Mouse (Mus musculus) neural tube, embryonic 13.5 days (tissue): ENCODE measurements at regions not wholly inside any gene's neighbourhood (a gene's known extent, or its start where the extent isn't known, plus 50 kb on each side); places are given as distances from the start of the nearest gene placed in this dataset.

Source experiments
- ATAC-seq: fragments of 200-750 bp; cut with Nextera tagmentation; 2 replicates; pipeline ENCODE4 v1.8.0; 2017; ENCODE audit warnings: low read depth, mild to moderate bottlenecking, moderate TSS enrichment, moderate library complexity
- H3K27ac ChIP-seq: fragments of 300-500 bp; sonication (generic); replicated peaks from 2 replicates; pipeline ENCODE4 v1.5.1; 2015; ENCODE audit warnings: moderate library complexity, mild to moderate bottlenecking, inconsistent platforms
- H3K27me3 ChIP-seq: fragments of 300-500 bp; sonication (generic); 2 replicates; pipeline ENCODE4 v1.6.1; 2015; ENCODE audit warnings: mild to moderate bottlenecking, inconsistent platforms
- H3K36me3 ChIP-seq: fragments of 300-500 bp; sonication (generic); 2 replicates; pipeline ENCODE4 v1.6.1; 2015; ENCODE audit warnings: mild to moderate bottlenecking, inconsistent platforms
- H3K4me1 ChIP-seq: fragments of 300-500 bp; sonication (generic); replicated peaks from 2 replicates; pipeline ENCODE4 v1.6.1; 2015; ENCODE audit warnings: inconsistent platforms
- H3K4me2 ChIP-seq: fragments of 300-500 bp; sonication (generic); 2 replicates; pipeline ENCODE4 v1.6.1; 2015; ENCODE audit warnings: inconsistent platforms, mild to moderate bottlenecking, moderate library complexity
- H3K4me3 ChIP-seq: fragments of 300-500 bp; sonication (generic); 2 replicates; pipeline ENCODE4 v1.5.1; 2015; ENCODE audit warnings: mild to moderate bottlenecking, inconsistent platforms
- H3K9ac ChIP-seq: fragments of 300-500 bp; sonication (generic); 2 replicates; pipeline ENCODE4 v1.6.1; 2015; ENCODE audit warnings: moderate library complexity, mild to moderate bottlenecking, inconsistent platforms
- H3K9me3 ChIP-seq: fragments of 300-500 bp; sonication (generic); 2 replicates; pipeline ENCODE4 v1.6.1; 2016; ENCODE audit warnings: inconsistent platforms
- WGBS: fragments of 180-500 bp; shearing (Covaris S2); methylation state at CpG from one replicate; pipeline ENCODE4 v1.1.7; 2015; 5-methylcytosine and 5-hydroxymethylcytosine counted together

DNA sequence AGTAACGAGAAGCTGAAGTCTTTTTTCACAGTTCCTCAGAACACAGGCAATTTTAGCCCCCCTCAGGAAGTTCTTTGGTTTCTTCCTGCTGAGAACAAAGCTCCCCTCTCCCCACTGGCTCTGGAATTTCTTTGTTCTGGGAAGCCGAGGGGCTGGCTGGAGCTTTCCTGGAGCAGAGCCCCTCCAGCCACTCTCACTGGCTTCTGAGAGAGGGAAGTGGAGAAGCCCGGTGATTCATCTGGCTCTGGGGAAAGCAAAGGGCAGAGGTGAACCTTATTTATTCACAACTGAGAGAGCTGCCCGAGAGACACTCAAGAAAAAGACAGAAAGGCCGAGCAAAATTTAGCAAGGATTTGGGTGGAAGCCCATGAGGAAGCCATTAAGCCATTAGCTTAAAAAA lies 63.9 kb downstream of the Ddx3x start:
- peak overlapping the region; percentile 97 for H3K27ac ChIP-seq
- peaks cover 6% of the 10 kb centered on the region for H3K27me3 ChIP-seq
- peak overlapping the region; percentile 59 for H3K4me2 ChIP-seq
- no peak for ATAC-seq
- H3K4me3 ChIP-seq: peak overlapping the region; percentile 9
- H3K9ac ChIP-seq: peak overlapping the region; percentile 63
- H3K9me3 ChIP-seq: no peaks in the 10 kb centered on the region
- no peaks in the 10 kb centered on the region for H3K36me3 ChIP-seq
- peaks cover 33% of the 10 kb centered on the region for H3K4me1 ChIP-seq
- WGBS: 6% methylated on average over 5 of the region's 5 CpGs

- H3K36me3 ChIP-seq: no peaks in the 10 kb centered on the region
- peaks cover 9% of the 10 kb centered on the region for H3K27me3 ChIP-seq
- peak overlapping the region; percentile 97 for H3K27ac ChIP-seq
- H3K4me2 ChIP-seq: peak overlapping the region; percentile 59
- H3K9ac ChIP-seq: peak overlapping the region; percentile 63
- ATAC-seq: no peak
- H3K4me3 ChIP-seq: peak overlapping the region; percentile 9
- H3K4me1 ChIP-seq: peaks cover 33% of the 10 kb centered on the region
- no peaks in the 10 kb centered on the region for H3K9me3 ChIP-seq
- WGBS: 7% methylated on average over 5 of the region's 5 CpGs
Observed at GRCm38 (mm10) chrX:13345126-13345525, 64.4 kb downstream of the Ddx3x start.

GRCm38 (mm10) chrX:13346011-13346631 lies 65.4 kb downstream of the Ddx3x start:
- WGBS: 5% methylated on average over 20 of the region's 21 CpGs
- Histone ChIP-seq H3K4me3 (peak overlapping the region; percentile 40), H3K4me1 (peaks cover 33% of the 10 kb centered on the region), H3K36me3 (no peaks in the 10 kb centered on the region), H3K9ac (peak overlapping the region; percentile 63), H3K4me2 (peak overlapping the region; percentile 59), H3K27ac (peak overlapping the region; percentile 97), H3K9me3 (no peaks in the 10 kb centered on the region), H3K27me3 (peaks cover 9% of the 10 kb centered on the region)
- ATAC-seq: peak; percentile 66

DNA sequence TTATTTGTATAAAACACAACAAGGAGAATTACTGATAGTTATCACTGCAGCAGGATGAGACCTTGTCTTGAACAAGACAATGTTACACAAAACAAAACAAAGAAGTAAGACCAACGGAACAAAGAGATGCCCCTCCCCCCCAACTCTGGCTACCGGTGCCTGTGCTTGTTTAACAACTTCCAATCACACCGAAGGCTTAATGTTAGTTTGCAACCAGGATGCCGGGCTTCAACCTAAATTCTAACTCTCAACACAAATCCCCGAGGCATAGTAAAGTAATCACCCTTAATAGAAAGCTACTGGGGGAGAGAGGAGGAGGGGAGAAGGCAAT lies 65.9 kb downstream of the Ddx3x start:
- ATAC-seq: no peak
- H3K9me3 ChIP-seq: no peaks in the 10 kb centered on the region
- no peaks in the 10 kb centered on the region for H3K36me3 ChIP-seq
- peak overlapping the region; percentile 97 for H3K27ac ChIP-seq
- H3K27me3 ChIP-seq: peaks cover 9% of the 10 kb centered on the region
- H3K4me1 ChIP-seq: peaks cover 33% of the 10 kb centered on the region
- peak overlapping the region; percentile 63; the same call in 1 of the 2 replicates for H3K9ac ChIP-seq
- WGBS: 7% methylated on average over 5 of the region's 5 CpGs
- peak overlapping the region; percentile 40 for H3K4me3 ChIP-seq
- H3K4me2 ChIP-seq: peak overlapping the region; percentile 59

- Histone ChIP-seq H3K27me3 (peaks cover 9% of the 10 kb centered on the region), H3K36me3 (no peaks in the 10 kb centered on the region), H3K4me1 (peaks cover 33% of the 10 kb centered on the region), H3K9ac (peak overlapping the region; percentile 67), H3K9me3 (no peaks in the 10 kb centered on the region), H3K4me3 (peak overlapping the region; percentile 40), H3K27ac (peak overlapping the region; percentile 97), H3K4me2 (peak overlapping the region; percentile 59)
- WGBS: 5% methylated on average over 27 of the region's 27 CpGs
- ATAC-seq: peak; percentile 94
Observed at GRCm38 (mm10) chrX:13347027-13347840, 66.5 kb downstream of the Ddx3x start.

DNA sequence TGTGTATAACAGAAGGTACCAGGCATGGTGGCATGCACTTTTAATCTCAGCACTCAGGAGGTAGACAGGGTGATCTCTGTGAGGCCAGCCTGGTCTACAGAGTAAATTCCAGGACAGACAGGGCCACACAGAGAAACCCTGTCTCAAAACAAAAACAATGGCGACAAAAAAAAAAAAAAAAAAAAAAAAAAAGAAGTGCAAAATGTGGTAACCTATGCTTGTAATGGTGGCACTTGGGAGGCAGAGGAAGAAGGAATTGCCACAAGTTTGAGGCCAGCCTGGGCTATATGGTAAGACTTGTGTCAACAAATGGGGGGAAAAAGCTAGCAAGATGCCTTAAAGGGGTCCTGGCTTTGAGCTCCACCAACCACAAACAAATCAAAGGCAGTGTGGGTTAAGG lies 67.6 kb downstream of the Ddx3x start:
- Histone ChIP-seq H3K9ac (no peak overlapping the region), H3K27ac (no peak overlapping the region), H3K36me3 (no peaks in the 10 kb centered on the region), H3K9me3 (no peaks in the 10 kb centered on the region), H3K4me1 (peaks cover 33% of the 10 kb centered on the region), H3K4me3 (no peak overlapping the region), H3K4me2 (no peak overlapping the region), H3K27me3 (peaks cover 14% of the 10 kb centered on the region)
- ATAC-seq: no peak
- WGBS: 91% methylated on average over 1 of the region's 1 CpGs

DNA sequence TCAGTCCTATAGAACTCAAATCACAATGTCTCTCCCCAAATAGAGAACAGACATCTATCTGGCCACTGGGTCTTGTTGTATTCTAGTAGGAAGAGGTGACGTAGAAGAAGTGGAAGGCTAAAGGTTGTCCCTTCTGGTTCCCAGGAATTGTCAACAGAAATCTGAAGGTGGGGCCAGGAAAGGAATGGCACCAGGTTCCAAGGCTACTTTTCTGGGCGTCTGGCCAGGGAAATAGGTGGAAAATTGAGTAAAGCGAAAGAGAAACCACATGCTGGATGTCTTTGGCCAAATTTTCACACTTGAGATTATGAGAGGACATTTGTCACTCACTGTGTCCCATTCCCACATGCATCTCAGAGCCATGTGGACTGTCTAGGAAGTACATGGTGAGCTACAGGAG lies 69.7 kb downstream of the Ddx3x start:
- Histone ChIP-seq H3K27ac (no peak overlapping the region), H3K9me3 (no peaks in the 10 kb centered on the region), H3K4me1 (peaks cover 13% of the 10 kb centered on the region), H3K4me2 (no peak overlapping the region), H3K4me3 (no peak overlapping the region), H3K27me3 (peaks cover 18% of the 10 kb centered on the region), H3K9ac (no peak overlapping the region), H3K36me3 (no peaks in the 10 kb centered on the region)
- WGBS: 84% methylated on average over 3 of the region's 3 CpGs
- ATAC-seq: no peak

DNA sequence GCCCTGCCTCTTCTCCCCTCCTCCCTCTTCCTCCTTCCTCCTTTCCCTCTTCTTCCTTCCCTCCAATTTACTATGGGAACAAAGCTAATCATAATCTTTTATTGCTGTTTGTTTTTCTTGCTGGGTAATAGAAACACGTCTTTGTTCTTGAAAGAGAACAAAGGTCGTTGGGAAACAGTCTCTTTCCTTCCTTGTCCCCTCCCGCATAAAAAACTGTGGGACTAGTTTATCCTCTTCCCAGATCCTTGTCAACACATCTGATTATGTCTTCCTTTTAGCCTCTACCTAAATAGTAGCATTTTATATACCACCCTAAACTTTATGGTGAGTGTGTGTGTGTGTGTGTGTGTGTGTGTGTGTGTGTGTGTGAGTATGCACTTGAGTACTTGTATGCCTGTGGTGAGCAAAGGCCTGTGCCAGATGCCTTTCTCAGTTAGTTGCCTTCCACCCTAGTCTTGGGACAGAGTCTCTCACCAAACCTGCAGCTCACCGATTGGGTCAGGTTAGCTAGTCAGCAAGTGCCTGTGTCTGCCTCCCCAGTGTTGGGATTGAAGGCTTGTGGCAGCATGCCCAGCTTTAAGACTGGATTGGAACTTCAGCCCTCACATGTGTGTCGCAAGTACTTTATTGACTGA lies 76.5 kb downstream of the Ddx3x start:
- Histone ChIP-seq H3K27ac (no peak overlapping the region), H3K9me3 (no peaks in the 10 kb centered on the region), H3K4me1 (no peaks in the 10 kb centered on the region), H3K4me2 (no peak overlapping the region), H3K9ac (no peak overlapping the region), H3K27me3 (peaks cover 13% of the 10 kb centered on the region; the same call in 1 of the 2 replicates), H3K4me3 (no peak overlapping the region), H3K36me3 (no peaks in the 10 kb centered on the region)
- WGBS: 51% methylated on average over 5 of the region's 5 CpGs
- ATAC-seq: no peak

DNA sequence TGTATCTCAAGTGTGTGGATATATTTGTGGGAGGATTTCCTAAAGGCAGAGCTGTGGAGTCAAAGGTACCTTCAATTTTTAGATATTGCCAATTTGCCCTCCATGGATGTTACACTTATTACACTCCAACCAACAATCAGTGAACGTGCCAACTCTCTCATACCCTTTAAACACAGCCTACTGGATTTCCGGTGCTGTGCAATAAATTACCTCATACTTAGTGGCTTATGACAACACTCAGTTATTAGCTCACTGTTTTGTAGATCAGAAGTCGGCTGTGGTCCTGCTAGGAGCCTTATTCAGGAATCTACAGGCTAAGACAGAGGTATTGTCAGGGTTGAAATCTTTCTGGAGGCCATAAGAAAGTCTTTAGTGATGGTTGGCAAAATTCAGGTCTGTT lies 77.2 kb downstream of the Ddx3x start:
- Histone ChIP-seq H3K27ac (no peak overlapping the region), H3K4me3 (no peak overlapping the region), H3K36me3 (no peaks in the 10 kb centered on the region), H3K9ac (no peak overlapping the region), H3K9me3 (no peaks in the 10 kb centered on the region), H3K4me1 (no peaks in the 10 kb centered on the region), H3K4me2 (no peak overlapping the region), H3K27me3 (peaks cover 11% of the 10 kb centered on the region; the same call in 1 of the 2 replicates)
- WGBS: 94% methylated on average over 3 of the region's 3 CpGs
- ATAC-seq: no peak

DNA sequence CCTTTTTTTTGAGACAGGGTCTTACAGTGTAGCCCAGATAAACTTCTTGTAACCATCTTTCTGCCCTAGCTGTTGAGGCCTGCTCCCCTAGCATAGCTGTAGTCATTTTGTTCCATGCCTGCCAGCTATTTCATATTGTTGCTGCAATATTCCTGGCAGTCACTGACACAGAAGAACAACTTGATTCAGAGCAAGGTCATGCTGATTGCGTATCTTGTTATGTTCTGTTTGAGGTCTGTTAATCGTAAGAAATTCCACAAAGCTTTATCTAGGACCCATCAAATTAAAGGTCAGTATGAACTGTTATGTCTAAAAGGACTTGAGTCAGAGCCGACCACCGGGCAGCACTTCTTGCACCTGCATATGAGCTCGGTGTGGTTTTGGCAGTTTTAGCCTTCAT lies 79.7 kb downstream of the Ddx3x start:
- no peaks in the 10 kb centered on the region for H3K9me3 ChIP-seq
- no peak overlapping the region for H3K27ac ChIP-seq
- WGBS: 92% methylated on average over 5 of the region's 5 CpGs
- ATAC-seq: no peak
- H3K4me1 ChIP-seq: no peaks in the 10 kb centered on the region
- no peak overlapping the region for H3K9ac ChIP-seq
- H3K4me3 ChIP-seq: no peak overlapping the region
- no peak overlapping the region for H3K4me2 ChIP-seq
- H3K36me3 ChIP-seq: no peaks in the 10 kb centered on the region
- peaks cover 4% of the 10 kb centered on the region; the same call in 1 of the 2 replicates for H3K27me3 ChIP-seq

DNA sequence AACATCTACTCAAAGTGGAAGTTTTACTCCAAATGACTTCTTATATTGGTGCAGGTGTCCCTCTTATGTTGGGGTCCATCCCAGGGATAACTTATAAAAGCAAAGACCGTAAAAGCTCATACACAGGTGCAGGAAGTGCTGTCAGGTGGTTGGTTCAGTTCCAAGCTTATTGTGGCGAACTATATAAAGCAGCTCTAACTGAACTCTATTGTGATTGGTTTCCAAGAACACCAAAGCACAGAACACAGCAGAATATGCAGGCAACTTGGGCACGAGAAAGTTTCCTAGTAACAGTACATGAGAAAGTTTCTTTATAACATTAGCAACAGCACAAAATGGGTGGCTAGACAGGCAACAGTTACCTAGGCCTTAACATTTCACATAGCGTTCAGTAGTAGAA lies 89.5 kb downstream of the Ddx3x start:
- ATAC-seq: no peak
- Histone ChIP-seq H3K9me3 (no peaks in the 10 kb centered on the region), H3K27ac (no peak overlapping the region), H3K36me3 (no peaks in the 10 kb centered on the region), H3K4me2 (no peak overlapping the region), H3K9ac (no peak overlapping the region), H3K4me1 (no peaks in the 10 kb centered on the region), H3K27me3 (peaks cover 4% of the 10 kb centered on the region; the same call in 1 of the 2 replicates), H3K4me3 (no peak overlapping the region)
- 88% methylated on average over 4 of the region's 4 CpGs for WGBS

GRCm38 (mm10) chrX:13372752-13373151 lies 92.0 kb downstream of the Ddx3x start:
- Histone ChIP-seq H3K9ac (no peak overlapping the region), H3K9me3 (no peaks in the 10 kb centered on the region), H3K36me3 (no peaks in the 10 kb centered on the region), H3K4me2 (no peak overlapping the region), H3K4me1 (no peaks in the 10 kb centered on the region), H3K4me3 (no peak overlapping the region), H3K27ac (no peak overlapping the region), H3K27me3 (peaks cover 8% of the 10 kb centered on the region)
- ATAC-seq: no peak
- WGBS: 75% methylated on average over 4 of the region's 4 CpGs
